Mouse (Mus musculus): Measurements from ENCODE around the gene Dapp1. TPM values are rescaled to one million over a fixed set of nuclear protein-coding genes. Genes with fewer than 3 reads are reported as not detected.

The Dapp1 gene
- polyA plus RNA-seq, 2 experiments, result 8.8 to 11.5 TPM

GRCm38 (mm10) chr3:137994196-137994595, 12.9 kb upstream of the Dapp1 start:
- no peak for TF ChIP-seq CTCF (IDR thresholded peaks at IDR 0.05; ENCODE audit: low read depth)
- Histone ChIP-seq H3K36me3 (replicated peaks; ENCODE audit: control insufficient read depth, insufficient read depth, low read depth) (no peaks in the 10 kb centered on the region), H3K27me3 (ENCODE audit: control insufficient read depth, insufficient read depth, low read length) (no peaks in the 10 kb centered on the region), H3K4me3 (ENCODE audit: insufficient read depth in 1 of 2, low read depth in 2 of 2, low read length in 2 of 2) (no peak overlapping the region), H3K4me2 (ENCODE audit: low read depth) (no peak overlapping the region), H3K9ac (replicated peaks) (no peak overlapping the region), H3K27ac (no peak overlapping the region), H3K4me1 (replicated peaks; ENCODE audit: control insufficient read depth in 2 of 2, insufficient read depth in 2 of 2, low read length in 1 of 2) (peaks cover 0 to 5% of the 10 kb centered on the region in 2 experiments; a peak in 1 of 4 replicates), H3K9me3 (ENCODE audit: control insufficient read depth, low read length) (no peaks in the 10 kb centered on the region)
- ATAC-seq (ENCODE audit: insufficient read depth), result no peak
- WGBS (ENCODE audit: insufficient replicate concordance), result 69% methylated on average over 2 of the region's 2 CpGs
- DNase-seq (ENCODE audit: low read depth in 3 of 3, low spot score in 3 of 3), result no peak

- ATAC-seq (ENCODE audit: insufficient read depth) (no peak), DNase-seq (ENCODE audit: low read depth in 3 of 3, low spot score in 3 of 3) (no peak)
- Histone ChIP-seq H3K9ac (replicated peaks) (no peak overlapping the region), H3K4me2 (ENCODE audit: low read depth) (no peak overlapping the region), H3K4me1 (replicated peaks; ENCODE audit: control insufficient read depth in 2 of 2, insufficient read depth in 2 of 2, low read length in 1 of 2) (peaks cover 0 to 2% of the 10 kb centered on the region in 2 experiments; a peak in 1 of 4 replicates), H3K4me3 (ENCODE audit: insufficient read depth in 1 of 2, low read depth in 2 of 2, low read length in 2 of 2) (no peak overlapping the region), H3K27ac (no peak overlapping the region), H3K9me3 (ENCODE audit: control insufficient read depth, low read length) (no peaks in the 10 kb centered on the region), H3K27me3 (ENCODE audit: control insufficient read depth, insufficient read depth, low read length) (no peaks in the 10 kb centered on the region), H3K36me3 (replicated peaks; ENCODE audit: control insufficient read depth, insufficient read depth, low read depth) (no peaks in the 10 kb centered on the region)
- WGBS (ENCODE audit: insufficient replicate concordance), result 38% methylated on average over 5 of the region's 5 CpGs
- TF ChIP-seq EP300 (IDR thresholded peaks at IDR 0.05; ENCODE audit: low read depth), result no peak
- TF ChIP-seq CTCF (IDR thresholded peaks at IDR 0.05; ENCODE audit: low read depth), result peak; percentile 44
These were observed 11.0 kb upstream of the Dapp1 start for GRCm38 (mm10) chr3:137992366-137992765.

- no peak overlapping the region for H3K4me2 ChIP-seq (ENCODE audit: low read depth)
- H3K9me3 ChIP-seq (ENCODE audit: control insufficient read depth, low read length), result no peaks in the 10 kb centered on the region
- no peak overlapping the region for H3K9ac ChIP-seq (replicated peaks)
- H3K27ac ChIP-seq, result no peak overlapping the region
- WGBS (ENCODE audit: insufficient replicate concordance), result 4% methylated on average over 11 of the region's 11 CpGs
- H3K36me3 ChIP-seq (replicated peaks; ENCODE audit: control insufficient read depth, insufficient read depth, low read depth), result no peaks in the 10 kb centered on the region
- DNase-seq (ENCODE audit: low read depth in 3 of 3, low spot score in 3 of 3) (peak; percentile 73 to 83 (median 75)), ATAC-seq (ENCODE audit: insufficient read depth) (peak; percentile 82)
- H3K4me3 ChIP-seq (ENCODE audit: insufficient read depth in 1 of 2, low read depth in 2 of 2, low read length in 2 of 2), result no peak overlapping the region
- no peaks in the 10 kb centered on the region for H3K27me3 ChIP-seq (ENCODE audit: control insufficient read depth, insufficient read depth, low read length)
- peaks cover 0 to 2% of the 10 kb centered on the region in 2 experiments; a peak in 1 of 4 replicates for H3K4me1 ChIP-seq (replicated peaks; ENCODE audit: control insufficient read depth in 2 of 2, insufficient read depth in 2 of 2, low read length in 1 of 2)
- TF ChIP-seq EP300 (IDR thresholded peaks at IDR 0.05; ENCODE audit: low read depth), result peak; percentile 32
- TF ChIP-seq CTCF (IDR thresholded peaks at IDR 0.05; ENCODE audit: low read depth), result peak; percentile 98
These were observed 9.8 kb upstream of the Dapp1 start for GRCm38 (mm10) chr3:137991183-137991582.

- Histone ChIP-seq H3K27ac (no peak overlapping the region), H3K4me1 (replicated peaks; ENCODE audit: control insufficient read depth in 2 of 2, insufficient read depth in 2 of 2, low read length in 1 of 2) (peaks cover 0 to 2% of the 10 kb centered on the region in 2 experiments; a peak in 1 of 4 replicates), H3K9me3 (ENCODE audit: control insufficient read depth, low read length) (no peaks in the 10 kb centered on the region), H3K4me3 (ENCODE audit: insufficient read depth in 1 of 2, low read depth in 2 of 2, low read length in 2 of 2) (no peak overlapping the region), H3K4me2 (ENCODE audit: low read depth) (no peak overlapping the region), H3K27me3 (ENCODE audit: control insufficient read depth, insufficient read depth, low read length) (no peaks in the 10 kb centered on the region), H3K36me3 (replicated peaks; ENCODE audit: control insufficient read depth, insufficient read depth, low read depth) (no peaks in the 10 kb centered on the region), H3K9ac (replicated peaks) (no peak overlapping the region)
- DNase-seq (ENCODE audit: low read depth in 3 of 3, low spot score in 3 of 3) (no peak), ATAC-seq (ENCODE audit: insufficient read depth) (no peak)
- WGBS (ENCODE audit: insufficient replicate concordance), result 83% methylated on average over 9 of the region's 9 CpGs
- TF ChIP-seq CTCF (IDR thresholded peaks at IDR 0.05; ENCODE audit: low read depth), result no peak
- no peak for TF ChIP-seq EP300 (IDR thresholded peaks at IDR 0.05; ENCODE audit: low read depth)
These were observed 8.1 kb upstream of the Dapp1 start for GRCm38 (mm10) chr3:137989405-137989804.

GRCm38 (mm10) chr3:137980435-137981381, 637 bp downstream of the Dapp1 start:
- Histone ChIP-seq H3K9ac (replicated peaks) (peak overlapping the region; percentile 83), H3K36me3 (replicated peaks; ENCODE audit: control insufficient read depth, insufficient read depth, low read depth) (no peaks in the 10 kb centered on the region; the same call in 1 of the 2 replicates), H3K9me3 (ENCODE audit: control insufficient read depth, low read length) (no peaks in the 10 kb centered on the region), H3K27ac (peak overlapping the region; percentile 60), H3K4me2 (ENCODE audit: low read depth) (peak overlapping the region; percentile 70), H3K4me1 (replicated peaks; ENCODE audit: control insufficient read depth in 2 of 2, insufficient read depth in 2 of 2, low read length in 1 of 2) (peaks cover 22 to 40% of the 10 kb centered on the region in 2 experiments), H3K4me3 (ENCODE audit: insufficient read depth in 1 of 2, low read depth in 2 of 2, low read length in 2 of 2) (peak overlapping the region; percentile 60 to 89), H3K27me3 (ENCODE audit: control insufficient read depth, insufficient read depth, low read length) (no peaks in the 10 kb centered on the region)
- no peak; the same call in none of the 2 replicates for TF ChIP-seq EP300 (IDR thresholded peaks at IDR 0.05; ENCODE audit: low read depth)
- no peak; the same call in 1 of the 2 replicates for TF ChIP-seq CTCF (IDR thresholded peaks at IDR 0.05; ENCODE audit: low read depth)
- peak in 1 of 3 experiments; percentile 70 for DNase-seq (ENCODE audit: low read depth in 3 of 3, low spot score in 3 of 3)
- WGBS (ENCODE audit: insufficient replicate concordance), result 6% methylated on average over 15 of the region's 15 CpGs
- peak; percentile 74 for ATAC-seq (ENCODE audit: insufficient read depth)

All from liver, embryonic 14.5 days (tissue).